Mouse (Mus musculus): ENCODE measurements around the gene Vps37d.
A peak's percentile ranks its signal among the peaks of the same experiment; 100 is the strongest.

Vps37d gene

DNA sequence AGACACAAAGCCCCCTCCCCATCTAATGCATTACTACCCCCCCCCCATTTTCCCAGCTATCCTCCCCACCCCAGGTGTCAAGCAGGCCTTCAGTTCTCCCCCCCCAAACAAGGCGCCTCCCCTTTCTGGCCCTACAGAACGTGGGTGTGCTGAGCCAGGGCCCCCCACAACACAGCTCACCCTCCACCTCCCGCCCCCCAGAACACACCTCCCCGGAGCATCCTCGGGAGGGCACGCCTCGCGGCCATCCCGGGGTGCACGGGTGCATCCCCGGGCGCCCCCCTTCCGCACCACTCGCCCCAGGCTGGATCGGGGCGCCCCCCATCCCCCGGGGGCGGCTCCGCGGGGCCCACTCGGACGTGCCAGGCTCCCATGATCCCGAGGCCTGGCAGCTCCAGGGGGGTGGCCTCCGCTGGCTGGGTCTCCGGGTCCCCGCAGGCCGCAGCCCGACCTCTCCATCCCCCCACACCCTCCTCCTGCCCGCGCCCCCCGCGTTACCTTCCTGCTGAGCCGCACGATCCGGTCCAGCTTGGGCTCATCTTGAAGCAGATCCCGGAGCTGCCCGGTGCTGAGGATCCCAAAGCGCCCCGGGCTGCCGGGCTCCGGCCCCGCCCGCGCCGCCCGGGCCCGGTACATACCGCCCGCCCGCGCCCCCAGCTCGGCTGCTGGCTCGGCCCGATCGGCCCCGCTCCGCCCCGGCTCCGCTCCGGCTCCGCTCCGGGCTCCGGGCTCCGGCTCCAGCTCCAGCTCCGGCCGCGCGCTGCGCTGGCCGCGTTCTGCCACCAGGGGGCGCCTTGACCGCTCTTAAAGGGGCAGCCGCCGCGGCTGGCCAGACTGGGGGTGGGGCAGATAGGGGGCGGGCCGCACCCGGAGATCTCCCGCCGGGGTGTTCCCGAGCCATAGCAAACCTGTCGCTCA is at the start of gene Vps37d:
Vps37d (minus strand) TSS at position 703 of the 918 bp plus-strand sequence.
- DNase-seq (ENCODE audit: low spot score): peak; percentile 98

DNA sequence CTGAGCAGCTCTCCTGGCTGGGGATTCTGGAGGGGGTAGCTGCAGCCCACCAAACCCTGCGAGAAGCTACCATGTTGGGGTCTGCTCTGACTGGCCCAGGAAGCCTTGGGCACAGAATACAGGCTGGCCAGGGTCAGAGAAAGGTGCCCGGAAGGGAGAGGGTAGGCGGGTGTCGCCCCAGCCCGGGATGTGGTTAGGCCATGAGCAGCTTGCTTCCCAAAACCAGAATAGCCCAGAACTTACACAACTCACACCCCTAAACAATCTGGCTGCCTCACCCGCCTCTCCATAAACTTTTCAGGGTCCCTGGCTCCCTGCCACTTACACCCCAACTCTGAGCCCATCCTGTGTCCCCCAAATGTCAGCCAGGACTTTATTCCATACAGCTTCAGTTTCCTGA is 49.6 kb upstream of the Vps37d start:
- no peak for DNase-seq (ENCODE audit: low spot score)

DNA sequence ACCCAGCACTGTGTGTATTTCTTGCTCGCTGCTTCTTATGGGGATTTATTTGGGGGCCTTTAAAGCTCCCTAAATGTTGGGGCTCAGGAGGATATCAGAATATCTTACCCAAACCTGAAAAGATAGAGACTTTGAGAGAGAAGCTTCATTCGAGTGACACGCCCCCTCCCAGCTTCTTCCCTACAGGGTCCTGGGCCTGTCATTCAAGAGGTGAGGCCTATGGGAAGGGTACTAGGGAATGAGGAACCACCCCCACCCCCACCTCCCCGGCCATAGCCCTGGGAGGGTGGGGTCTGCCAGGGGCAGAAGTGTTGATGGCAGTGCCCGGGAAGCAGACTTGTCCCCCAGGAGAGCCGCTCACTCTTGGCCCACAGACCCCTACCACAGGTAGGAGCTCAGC is 48.1 kb upstream of the Vps37d start:
- no peak for DNase-seq (ENCODE audit: low spot score)

DNA sequence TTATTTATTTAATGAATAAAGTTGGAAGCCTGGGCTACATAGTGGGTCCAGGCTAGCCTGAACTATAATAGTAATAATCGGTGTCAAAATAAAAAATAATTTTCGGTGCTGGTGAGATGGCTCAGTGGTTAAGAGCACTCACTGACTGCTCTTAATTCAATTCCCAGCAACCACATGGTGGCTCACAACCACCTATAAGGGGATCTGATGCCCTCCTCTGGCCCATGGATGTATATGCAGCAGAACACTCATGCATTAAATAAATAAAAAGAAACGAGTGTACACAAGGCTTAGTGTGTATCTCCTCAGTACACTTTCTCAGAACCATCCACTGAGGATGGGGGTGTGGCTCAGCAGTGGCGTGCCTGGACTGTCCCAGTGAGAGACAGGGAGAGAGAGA is 42.7 kb upstream of the Vps37d start:
- no peak for DNase-seq (ENCODE audit: low spot score)

DNA sequence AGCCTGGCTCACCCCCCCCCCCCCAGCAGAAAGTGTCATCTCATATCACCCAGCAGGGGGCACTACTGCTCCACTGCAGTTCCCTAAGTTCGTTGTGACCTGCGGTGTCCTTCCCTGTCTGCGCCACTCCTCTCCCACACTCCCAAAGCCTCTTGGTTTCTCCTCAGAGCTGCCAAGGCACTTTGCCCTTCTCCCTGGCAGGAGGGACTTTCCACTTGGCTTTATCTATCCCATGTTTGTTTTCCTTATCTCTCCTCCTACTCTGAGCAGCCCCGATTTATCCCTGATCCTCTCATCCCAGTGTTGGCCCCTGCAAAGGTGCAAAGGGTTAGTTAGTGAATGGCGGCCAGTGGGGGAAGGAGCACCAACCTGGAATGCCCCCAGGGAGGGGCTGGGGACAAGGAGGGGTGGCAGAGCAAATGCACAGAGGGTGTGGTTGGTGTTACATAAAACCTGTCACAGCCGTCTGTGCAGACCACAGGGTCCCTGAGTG is 40.6 kb upstream of the Vps37d start:
- peak; percentile 81 for DNase-seq (ENCODE audit: low spot score)

DNA sequence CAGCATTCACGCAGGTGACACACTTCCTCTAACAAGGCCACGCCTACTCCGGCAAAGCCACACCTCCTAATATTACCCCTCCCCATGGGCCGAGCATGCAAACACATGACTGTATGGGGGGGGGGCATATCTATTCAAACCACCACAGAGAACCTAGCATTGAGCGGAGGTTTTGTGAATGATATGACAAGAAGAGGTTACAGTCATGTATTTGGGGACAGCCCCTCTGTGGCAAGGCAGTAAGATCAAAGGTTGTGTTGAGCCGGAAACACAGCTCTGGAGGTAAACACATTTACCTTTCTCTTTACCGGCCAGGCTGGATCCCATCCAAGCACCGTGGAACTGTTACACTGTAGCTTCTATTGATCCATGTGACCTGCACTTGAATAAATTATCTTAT is 37.2 kb upstream of the Vps37d start:
- DNase-seq (ENCODE audit: low spot score): no peak

DNA sequence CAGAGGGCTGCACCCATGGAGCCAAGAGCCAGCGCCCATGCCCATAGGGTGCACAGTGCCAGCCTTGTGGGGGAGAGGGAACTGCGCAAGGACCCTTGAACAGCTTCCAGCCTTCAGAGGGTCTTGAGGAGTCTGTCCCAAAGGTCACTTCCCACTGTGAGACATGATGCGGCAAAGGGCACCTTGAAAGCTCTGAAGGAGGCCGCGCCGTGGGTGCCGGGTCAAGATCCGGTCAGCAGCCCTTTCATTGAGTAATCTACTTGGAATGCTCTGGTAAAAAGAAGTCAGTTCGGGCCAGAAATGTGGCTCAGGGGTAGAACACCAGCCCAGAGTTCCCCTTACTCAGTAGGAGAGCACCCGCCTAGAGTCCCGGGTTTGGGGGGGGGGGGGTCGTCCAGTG is 35.7 kb upstream of the Vps37d start:
- no peak for DNase-seq (ENCODE audit: low spot score)

DNA sequence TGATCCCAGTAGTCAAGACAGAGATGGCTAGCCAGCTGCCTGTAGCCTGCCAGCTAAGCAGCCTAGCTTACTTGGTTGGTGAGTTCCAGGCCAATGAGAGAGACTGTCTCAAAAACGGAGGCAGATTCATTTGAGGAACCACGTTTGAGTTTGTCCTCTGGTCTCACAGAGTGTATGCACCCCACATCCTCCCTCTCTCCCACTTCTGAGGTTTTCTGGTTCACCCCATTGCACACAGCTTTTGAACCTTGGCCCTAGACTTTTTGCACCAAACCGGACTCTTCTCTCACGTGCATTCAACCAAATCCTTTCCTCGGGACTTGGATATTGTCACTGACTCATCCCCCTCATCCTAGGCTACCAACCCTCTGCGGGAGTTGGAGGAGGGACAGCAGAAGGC is 31.9 kb upstream of the Vps37d start:
- DNase-seq (ENCODE audit: low spot score): no peak

DNA sequence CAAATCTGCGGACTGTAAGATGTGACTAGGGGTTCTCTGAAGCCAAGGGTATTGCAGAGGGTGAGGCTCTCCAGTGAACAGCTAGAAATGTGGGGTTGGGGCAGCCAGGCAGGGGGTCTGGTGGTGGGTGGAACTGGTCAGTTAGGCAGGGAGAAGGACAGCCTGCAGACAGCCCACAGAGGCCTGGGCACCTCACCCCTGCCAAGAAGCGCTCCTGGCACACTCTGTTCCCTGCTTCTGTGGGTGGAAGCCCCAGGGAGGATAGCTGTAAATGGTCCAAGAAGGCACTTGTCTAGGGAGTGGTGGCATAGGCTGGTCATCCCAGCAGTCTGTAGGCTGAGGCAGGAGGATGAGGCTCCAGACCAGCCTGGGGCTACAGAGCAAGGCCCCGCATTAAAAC is 31.4 kb upstream of the Vps37d start:
- DNase-seq (ENCODE audit: low spot score): no peak

DNA sequence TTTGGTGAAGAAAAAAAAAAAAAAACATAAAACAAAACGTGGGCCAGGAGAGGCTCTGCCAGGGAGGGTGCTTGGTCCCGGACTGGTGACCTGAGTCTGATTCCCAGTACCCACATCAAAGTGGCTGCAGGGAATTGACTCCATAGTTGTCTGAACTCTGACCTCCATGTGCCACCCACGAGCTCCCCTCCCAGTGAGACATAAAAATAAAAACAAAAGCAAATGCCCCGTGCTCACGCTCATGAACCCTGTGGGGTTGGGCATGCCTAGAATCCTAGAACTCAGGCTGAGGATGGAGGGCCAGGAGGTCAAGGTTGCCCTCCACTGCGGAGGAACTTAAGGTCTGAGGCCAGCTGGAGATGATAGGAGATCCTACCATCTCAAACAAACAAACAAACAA is 31.0 kb upstream of the Vps37d start:
- DNase-seq (ENCODE audit: low spot score): no peak

DNA sequence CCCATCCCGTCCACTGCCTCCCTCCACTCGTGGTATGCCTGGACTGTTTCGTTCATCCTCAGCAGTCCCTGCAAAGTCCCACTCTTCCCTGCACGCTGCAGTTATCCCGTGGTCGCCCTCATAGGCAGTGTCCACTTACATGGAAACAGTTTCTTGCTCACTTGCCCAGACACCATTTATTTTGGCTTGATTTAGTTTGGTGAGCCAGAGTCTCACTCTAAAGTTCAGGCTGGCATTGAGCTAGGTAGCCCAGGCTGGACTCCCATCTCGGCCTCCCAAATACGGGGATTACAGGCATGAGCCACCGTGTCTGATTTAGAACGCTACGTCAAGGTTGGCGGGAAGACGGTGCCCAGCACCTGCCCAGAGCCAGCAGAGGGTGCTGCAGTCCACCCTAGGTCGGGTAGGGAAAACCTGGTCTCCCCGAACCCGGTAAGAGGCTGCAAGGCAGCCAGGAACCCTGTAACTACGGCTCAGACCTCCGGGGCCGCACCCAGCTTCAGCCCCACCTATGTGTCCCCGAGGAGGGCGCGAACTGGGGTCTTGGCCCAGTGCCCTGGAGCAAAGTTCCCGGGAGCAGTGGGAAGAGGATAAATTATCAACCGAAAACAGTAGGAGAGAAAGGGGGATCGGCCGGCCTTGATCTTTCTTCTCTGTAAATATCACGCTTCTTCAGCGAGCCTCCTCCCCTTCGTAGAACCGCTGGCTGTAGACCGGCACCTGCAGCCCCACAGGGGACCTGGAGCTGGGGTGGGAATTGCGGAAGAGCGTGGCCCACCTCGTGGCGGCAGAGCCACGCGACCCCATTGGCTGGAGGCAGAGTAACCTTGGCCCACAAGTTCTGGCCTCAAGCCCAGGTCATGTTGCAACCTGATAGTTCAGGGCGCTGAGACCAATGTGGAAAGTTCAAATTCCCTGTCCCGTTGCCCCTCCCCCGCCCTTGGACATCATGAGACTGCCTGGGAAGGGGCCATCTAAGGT is 29.7 kb upstream of the Vps37d start:
- DNase-seq (ENCODE audit: low spot score): peak; percentile 89

DNA sequence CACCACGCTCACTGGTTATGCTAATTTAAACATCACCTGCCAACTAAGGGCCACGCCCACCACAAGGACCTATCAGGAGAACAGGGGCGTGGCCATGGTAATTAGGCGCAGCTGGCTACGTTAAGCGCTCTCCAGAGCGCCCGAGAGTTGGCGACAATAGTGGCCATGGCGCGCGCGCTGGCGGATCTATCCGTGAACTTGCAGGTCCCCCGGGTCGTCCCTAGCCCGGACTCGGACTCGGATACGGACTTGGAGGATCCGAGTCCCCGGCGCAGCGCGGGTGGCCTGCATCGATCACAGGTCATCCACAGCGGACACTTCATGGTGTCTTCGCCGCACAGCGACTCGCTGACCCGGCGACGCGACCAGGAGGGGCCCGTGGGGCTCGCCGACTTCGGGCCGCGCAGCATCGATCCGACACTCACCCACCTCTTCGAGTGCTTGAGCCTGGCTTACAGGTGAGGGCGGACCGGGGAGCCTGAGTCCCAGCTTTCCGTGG is 28.7 kb upstream of the Vps37d start:
- peak; percentile 93 for DNase-seq (ENCODE audit: low spot score)

DNA sequence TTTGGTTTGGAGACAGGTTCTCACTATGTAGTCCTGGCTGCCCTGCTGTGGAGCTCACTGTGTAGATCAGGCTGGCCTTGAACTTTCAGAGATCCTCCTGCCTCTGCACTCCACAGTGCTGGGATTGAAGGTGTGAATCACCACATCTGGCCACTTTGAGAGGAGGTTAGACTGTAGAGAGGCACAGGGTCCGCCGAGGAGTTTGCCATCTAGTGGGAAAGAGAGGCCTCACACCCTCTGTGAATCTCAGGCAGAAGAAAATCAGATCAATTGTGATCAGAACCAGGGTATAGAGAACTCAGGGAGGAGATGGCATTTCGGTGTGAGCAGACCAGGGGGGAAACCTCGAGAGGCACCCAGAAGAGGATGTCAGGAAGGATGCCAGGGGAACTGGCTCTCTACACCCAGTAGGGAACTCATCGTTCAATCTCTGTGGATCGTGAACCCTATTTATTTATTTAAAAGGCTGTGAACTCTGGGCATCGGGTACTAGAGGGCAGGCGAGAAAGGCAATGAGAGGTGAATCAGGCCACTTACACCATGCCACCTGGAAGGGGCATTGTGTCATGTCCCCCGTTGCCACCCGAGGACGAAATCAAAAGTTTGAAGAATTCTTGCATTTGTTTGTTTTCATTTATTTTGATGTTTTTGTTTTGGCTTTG is 26.1 kb upstream of the Vps37d start:
- DNase-seq (ENCODE audit: low spot score): no peak

DNA sequence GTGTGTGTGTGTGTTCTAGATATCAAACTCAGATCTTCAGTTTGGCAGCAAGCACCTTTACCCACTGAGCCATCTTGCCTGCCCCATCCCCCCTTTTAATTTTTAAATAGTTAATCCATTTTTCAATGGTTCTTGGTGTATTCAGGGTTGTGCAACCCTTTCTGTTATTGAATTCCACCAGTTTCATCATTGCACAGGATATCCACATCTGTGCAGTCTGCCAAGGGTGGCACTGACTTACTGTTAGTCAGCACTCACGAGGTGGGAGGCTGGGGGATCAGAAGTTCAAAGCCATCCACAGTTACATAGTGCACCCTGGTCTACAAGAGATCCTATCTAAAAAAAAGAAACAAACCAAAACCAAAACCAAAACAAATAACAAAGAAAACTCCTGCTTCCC is 22.9 kb upstream of the Vps37d start:
- no peak for DNase-seq (ENCODE audit: low spot score)

DNA sequence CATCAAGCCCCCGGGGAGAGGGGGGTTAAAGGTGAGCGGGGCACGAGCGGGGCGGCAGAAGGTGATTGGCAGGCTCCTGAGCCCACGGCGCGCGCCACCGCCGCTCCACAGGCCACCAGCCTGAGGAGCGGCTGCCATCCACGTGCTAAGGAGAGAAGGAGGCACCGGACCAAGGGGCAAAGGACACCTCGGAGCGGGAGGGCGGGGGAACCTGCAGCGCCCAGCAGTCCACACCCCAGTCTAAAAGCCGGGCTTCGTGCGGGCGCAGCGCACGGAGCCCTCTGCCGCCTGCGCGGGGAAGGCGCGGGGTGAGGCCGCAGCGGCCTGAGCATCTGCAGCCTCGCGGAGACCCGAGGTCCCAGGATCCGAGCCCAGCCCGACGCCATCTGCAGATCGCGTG is 11.6 kb upstream of the Vps37d start, which contains the start of gene Mlxipl:
Mlxipl (plus strand) TSS at position 238 of the 400 bp plus-strand sequence.
- DNase-seq (ENCODE audit: low spot score): no peak

DNA sequence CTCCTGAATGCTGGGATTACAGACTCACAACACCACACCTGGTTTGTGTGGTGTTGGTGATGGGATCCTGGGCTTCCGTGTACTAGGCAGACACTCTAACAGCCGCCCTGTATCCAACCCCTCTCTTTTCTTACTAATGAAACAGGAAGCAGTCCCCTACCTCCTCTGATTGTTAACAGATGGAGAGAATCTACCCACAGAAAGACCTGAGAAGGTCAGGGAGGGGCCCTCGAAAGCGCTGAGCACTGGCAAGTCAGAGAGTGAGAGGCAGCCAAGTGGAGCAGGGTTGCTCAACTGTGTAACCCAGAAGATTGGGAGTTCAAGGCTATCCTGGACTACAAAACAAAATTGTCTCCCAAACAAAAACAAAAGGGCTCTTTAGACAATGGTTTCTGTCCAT is 8.8 kb upstream of the Vps37d start:
- no peak for DNase-seq (ENCODE audit: low spot score)

DNA sequence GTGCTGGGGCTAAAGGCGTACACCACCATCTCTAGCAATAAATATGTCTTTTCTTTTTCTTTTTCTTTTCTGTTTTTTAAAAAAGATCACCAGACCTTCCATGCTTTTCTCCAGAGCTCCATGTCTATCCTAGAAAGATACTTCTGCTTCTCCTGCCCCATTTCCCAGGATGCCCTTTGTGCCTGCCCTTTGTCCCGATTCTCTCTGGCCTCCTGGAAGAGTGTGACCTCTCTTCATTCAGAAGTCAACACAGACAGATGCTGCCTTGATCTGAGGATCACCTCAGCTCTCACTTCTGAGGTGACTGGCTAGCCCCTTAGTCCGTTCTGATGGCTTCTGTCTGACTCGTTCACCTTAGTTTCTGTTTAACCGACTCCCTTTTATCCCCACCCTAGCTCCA is 2.5 kb upstream of the Vps37d start:
- no peak for DNase-seq (ENCODE audit: low spot score)

DNA sequence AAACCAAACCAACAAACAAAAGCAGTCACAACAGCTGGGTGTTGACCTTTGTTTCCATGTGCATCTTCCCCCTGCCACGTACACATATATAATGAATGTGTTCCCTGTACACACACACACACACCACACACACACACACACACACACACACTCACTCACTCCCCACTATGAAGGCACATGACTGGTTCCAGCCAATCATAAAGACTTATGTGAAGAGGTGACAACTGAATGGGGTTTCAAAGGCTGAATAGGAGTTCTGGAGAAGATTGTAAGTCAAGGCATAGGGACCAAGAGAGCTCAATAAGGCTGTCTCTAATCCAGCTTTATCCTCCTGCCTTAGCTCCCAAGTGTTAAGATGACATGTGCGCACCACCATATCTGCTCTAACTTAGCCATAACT is 1.5 kb upstream of the Vps37d start:
- DNase-seq (ENCODE audit: low spot score): no peak

DNA sequence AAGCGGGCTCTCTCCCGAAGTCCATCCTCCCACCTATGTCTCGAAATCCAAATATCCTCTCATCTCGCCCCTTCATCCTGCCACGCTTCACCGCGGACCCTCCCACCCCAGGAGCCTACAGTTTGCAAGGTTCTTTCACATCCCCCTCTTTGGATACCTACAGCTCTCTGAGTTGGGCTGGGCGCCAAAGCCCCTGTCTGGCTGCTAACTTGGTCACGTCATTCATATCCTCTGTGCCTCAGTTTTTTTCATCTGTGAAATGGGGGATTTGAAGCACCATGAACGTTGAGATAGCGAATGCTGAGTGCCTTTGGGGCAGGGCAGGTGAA is 380 bp upstream of the Vps37d start:
- no peak for DNase-seq (ENCODE audit: low spot score)

DNA sequence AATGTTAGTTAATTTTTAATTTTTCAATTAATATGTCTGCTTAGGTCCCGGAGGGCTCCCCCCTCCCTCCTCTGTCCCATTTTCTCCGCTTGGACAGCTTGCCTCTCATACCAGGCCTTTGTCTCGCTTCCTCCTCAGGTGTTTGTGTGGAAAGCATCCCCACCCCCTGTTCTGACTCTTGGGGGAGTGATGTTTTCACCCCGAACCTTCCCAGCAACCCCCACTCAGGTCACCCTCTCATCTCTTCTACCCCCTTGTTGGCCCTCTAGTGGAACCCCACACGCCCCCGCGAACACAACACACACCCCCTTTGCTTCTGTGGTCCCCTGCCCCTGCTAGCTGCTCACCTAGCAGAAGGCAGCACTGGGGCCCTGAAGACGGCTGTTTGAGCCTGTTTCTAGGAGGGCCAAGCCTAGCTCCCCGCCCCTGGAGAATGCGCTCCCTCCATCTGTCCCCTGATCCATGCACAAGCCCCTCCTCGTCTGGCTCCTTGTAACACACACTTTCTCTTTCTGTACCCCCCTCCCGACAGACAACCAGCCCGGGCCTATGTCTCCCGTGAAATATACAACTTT is 1.0 kb downstream of the Vps37d start:
- DNase-seq (ENCODE audit: low spot score): peak; percentile 59

DNA sequence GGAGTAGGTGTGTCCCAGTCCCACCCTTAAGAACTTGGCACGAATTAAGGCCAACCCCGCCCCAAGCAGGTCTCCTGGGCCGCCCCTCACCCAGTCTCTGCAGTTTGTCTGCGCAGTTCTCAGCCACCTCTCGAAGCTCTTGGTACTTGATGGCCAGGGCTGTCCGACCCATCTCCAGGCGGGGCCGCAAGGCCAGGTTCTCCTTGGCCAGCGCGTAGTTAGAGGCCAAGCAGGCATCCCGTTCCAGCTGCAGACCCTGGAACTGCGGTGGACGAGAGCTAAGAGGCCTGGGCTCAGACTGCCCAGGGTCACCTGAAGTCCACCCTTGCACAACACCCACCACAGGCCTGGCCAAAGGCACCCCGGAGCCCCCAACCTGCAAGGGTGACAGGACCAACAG is 1.7 kb downstream of the Vps37d start:
- DNase-seq (ENCODE audit: low spot score): no peak

DNA sequence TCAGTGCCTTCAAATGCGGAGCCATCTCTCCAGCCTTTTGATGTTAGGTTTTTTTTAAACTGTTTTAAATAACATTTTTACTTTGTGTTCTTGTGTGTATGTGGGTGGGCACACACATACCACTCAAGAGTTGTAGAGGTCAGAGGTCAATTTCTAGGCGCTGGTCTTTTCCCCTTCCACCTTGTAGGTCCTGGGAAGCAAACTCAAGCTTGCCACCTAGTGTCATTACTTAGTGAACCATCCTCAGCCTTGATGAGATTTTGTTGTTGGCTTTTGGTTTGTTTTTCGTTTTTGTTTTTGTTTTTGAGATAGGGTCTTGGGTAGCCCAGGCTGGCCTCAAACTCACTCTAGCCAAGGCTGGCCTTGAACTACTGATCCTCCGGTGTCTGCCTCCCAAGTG is 2.4 kb downstream of the Vps37d start:
- no peak for DNase-seq (ENCODE audit: low spot score)

All from testis, postnatal 10 days (tissue).